Mouse (Mus musculus) CH12.LX (cell line): ENCODE data around the gene Entpd8.

Source experiments
- CHD1 ChIP-seq: IDR thresholded peaks from 2 replicates; pipeline ENCODE4 v1.6.1; 2012; ENCODE audit warnings: low read depth, low read length, improper control_type of control experiment, inconsistent platforms
- CHD2 ChIP-seq: IDR thresholded peaks from 2 replicates; pipeline ENCODE4 v1.6.1; 2011; ENCODE audit warnings: low read length, improper control_type of control experiment
- CTCF ChIP-seq, 2 experiments: IDR thresholded peaks in 1 of 2; conservative IDR thresholded peaks in 1 of 2; 2 replicates each; pipeline ENCODE4 v1.5.1; 2011 to 2012; ENCODE audit warnings: low read depth in 2 of 2, low read length in 2 of 2, improper control_type of control experiment in 1 of 2, inconsistent platforms in 1 of 2, mild to moderate bottlenecking in 1 of 2, moderate library complexity in 1 of 2
- E2F4 ChIP-seq: IDR thresholded peaks from 2 replicates; pipeline ENCODE4 v1.6.1; 2011; ENCODE audit warnings: low read depth, low read length, improper control_type of control experiment; ENCODE audit not compliant: insufficient replicate concordance
- EP300 ChIP-seq: IDR thresholded peaks from 2 replicates; pipeline ENCODE4 v1.6.1; 2011; ENCODE audit warnings: low read length, improper control_type of control experiment
- GABPA ChIP-seq: IDR thresholded peaks from 2 replicates; pipeline ENCODE4 v1.6.1; 2012; ENCODE audit warnings: low read depth, low read length, improper control_type of control experiment, inconsistent platforms; ENCODE audit not compliant: insufficient replicate concordance
- HCFC1 ChIP-seq: IDR thresholded peaks from 2 replicates; pipeline ENCODE4 v1.6.1; 2012; ENCODE audit warnings: low read depth, mild to moderate bottlenecking, inconsistent platforms, low read length, improper control_type of control experiment
- JUND ChIP-seq: conservative IDR thresholded peaks from 2 replicates; pipeline ENCODE4 v1.6.1; 2011; ENCODE audit warnings: low read depth, low read length, improper control_type of control experiment
- MEF2A ChIP-seq: IDR thresholded peaks from 2 replicates; pipeline ENCODE4 v1.6.1; 2014; ENCODE audit warnings: low read depth, mild to moderate bottlenecking, inconsistent platforms, low read length, improper control_type of control experiment, borderline replicate concordance
- POLR2A ChIP-seq: IDR thresholded peaks from 2 replicates; pipeline ENCODE4 v1.6.1; 2011; ENCODE audit warnings: low read depth, mild to moderate bottlenecking, improper control_type of control experiment, low read length
- SMC3 ChIP-seq: IDR thresholded peaks from 2 replicates; pipeline ENCODE4 v1.6.1; 2011; ENCODE audit warnings: low read depth, low read length, improper control_type of control experiment
- TBP ChIP-seq: conservative IDR thresholded peaks from 2 replicates; pipeline ENCODE4 v1.6.1; 2011; ENCODE audit warnings: low read depth, low read length, improper control_type of control experiment
- TCF12 ChIP-seq: IDR thresholded peaks from 2 replicates; pipeline ENCODE4 v1.6.1; 2014; ENCODE audit warnings: low read depth, mild to moderate bottlenecking, inconsistent platforms, low read length, improper control_type of control experiment
- ZNF384 ChIP-seq: IDR thresholded peaks from 2 replicates; pipeline ENCODE4 v1.6.1; 2012; ENCODE audit warnings: low read depth, low read length, improper control_type of control experiment, inconsistent platforms

GRCm38 (mm10) chr2:25126011-25127010 is 46.2 kb downstream of the Entpd8 start:
- TF ChIP-seq HCFC1 (no peak), CHD1 (no peak), GABPA (no peak), POLR2A (no peak), CTCF (conservative IDR thresholded peaks at IDR 0.05 in 1 of 2, IDR thresholded peaks at IDR 0.05 in 1 of 2; ENCODE audit: low read depth in 2 of 2, low read length in 2 of 2) (no peak), MEF2A (no peak), CHD2 (no peak), JUND (no peak), TCF12 (no peak), EP300 (no peak), SMC3 (no peak), TBP (no peak), ZNF384 (no peak), E2F4 (no peak)
